Mouse (Mus musculus) layer of hippocampus, postnatal 10 days (tissue): ENCODE measurements around the gene Tspan8. TPM values are rescaled to one million over a fixed set of nuclear protein-coding genes. Genes with fewer than 3 reads are reported as not detected.
"Not testable (repeated sequence)": the region's sequence is repeated elsewhere in the genome, so short reads cannot be mapped to it uniquely, and the experiment has no call there.

Source experiments
- DNase-seq, 2 experiments: peaks; one replicate each; pipeline ENCODE4 v3.0.0; 2021; ENCODE audit warnings: low spot score in 2 of 2
- long read RNA-seq: library from polyadenylated mRNA; stranded (forward); transcript quantifications from one replicate; pipeline ENCODE4 v2.0.0, GENCODE M21; 2023
- total RNA-seq, 2 experiments: library from RNA; stranded (reverse); gene quantifications; 2 replicates each; pipeline ENCODE4 v1.2.3; 2021

Tspan8 gene
- under 1 TPM; 0.62 to 0.69 TPM for total RNA-seq
- long read RNA-seq, partial matches to known transcripts, result 0 of 1 reads
- long read RNA-seq, other reads (novel, unspliced or antisense), result 0 of 1 reads

- no peak for DNase-seq
Measured at GRCm38 (mm10) chr10:115816511-115816910, at the start of gene Tspan8. Gene Tspan8 (plus strand): TSS chr10:115816832.

GRCm38 (mm10) chr10:115770032-115770431 lies 46.6 kb upstream of the Tspan8 start:
- no peak for DNase-seq

- no peak for DNase-seq
Measured at GRCm38 (mm10) chr10:115774451-115774850, 42.2 kb upstream of the Tspan8 start.

- no peak for DNase-seq
Measured at GRCm38 (mm10) chr10:115775945-115776905, 40.4 kb upstream of the Tspan8 start.

- DNase-seq, result no peak
Measured at GRCm38 (mm10) chr10:115777366-115777765, 39.3 kb upstream of the Tspan8 start.

GRCm38 (mm10) chr10:115778624-115779023 lies 38.0 kb upstream of the Tspan8 start:
- DNase-seq, result peak in 1 of 2 experiments; percentile 42

GRCm38 (mm10) chr10:115780239-115781016 lies 36.2 kb upstream of the Tspan8 start:
- DNase-seq, result no peak

GRCm38 (mm10) chr10:115783232-115783631 lies 33.4 kb upstream of the Tspan8 start:
- no peak for DNase-seq

- DNase-seq, result no peak
Measured at GRCm38 (mm10) chr10:115790788-115791187, 25.8 kb upstream of the Tspan8 start.

- DNase-seq, result no peak
Measured at GRCm38 (mm10) chr10:115796072-115796788, 20.4 kb upstream of the Tspan8 start.

- no peak for DNase-seq
Measured at GRCm38 (mm10) chr10:115801464-115801863, 15.2 kb upstream of the Tspan8 start.

GRCm38 (mm10) chr10:115803013-115803412 lies 13.6 kb upstream of the Tspan8 start:
- DNase-seq, result not testable (repeated sequence)

GRCm38 (mm10) chr10:115803765-115804164 lies 12.9 kb upstream of the Tspan8 start:
- no peak for DNase-seq

GRCm38 (mm10) chr10:115805987-115806386 lies 10.6 kb upstream of the Tspan8 start:
- no peak for DNase-seq

GRCm38 (mm10) chr10:115809169-115809568 lies 7.5 kb upstream of the Tspan8 start:
- no peak for DNase-seq

GRCm38 (mm10) chr10:115811519-115811918 lies 5.1 kb upstream of the Tspan8 start:
- no peak for DNase-seq

- no peak for DNase-seq
Measured at GRCm38 (mm10) chr10:115814878-115815277, 1.8 kb upstream of the Tspan8 start.

- DNase-seq, result no peak
Measured at GRCm38 (mm10) chr10:115817056-115817724, 558 bp downstream of the Tspan8 start.

- no peak for DNase-seq
Measured at GRCm38 (mm10) chr10:115825289-115825688, 8.7 kb downstream of the Tspan8 start.

GRCm38 (mm10) chr10:115828872-115829271 lies 12.2 kb downstream of the Tspan8 start:
- DNase-seq, result no peak

GRCm38 (mm10) chr10:115829696-115830095 lies 13.1 kb downstream of the Tspan8 start:
- no peak for DNase-seq
